ENCODE assay signal across 10 mouse cellular contexts in genomic region chr2:119379455-119379854, GRCm38 (mm10). TPM values are rescaled to one million over a fixed set of nuclear protein-coding genes. Genes with fewer than 3 reads are reported as not detected.
"Had no signal": no experiment of that assay in that cellular context is flagged by ENCODE, and none has a peak within 500 bp of the region (broad histone marks: within the 10 kb centered on the region; RNA-seq: fewer than 3 reads in every experiment).

No protein-coding gene starts in this region.

- DNase-seq: liver, postnatal 0 days; lung, adult 2 months; lung, postnatal 14 days; lung, postnatal 36 days; right cerebral cortex, postnatal 14 days; thymus, adult 2 months; thymus, postnatal 14 days; thymus, postnatal 36 days had no signal

RNA-seq across cellular contexts. Expression of gene Chac1, which starts 28.4 kb away (rescaled TPM):
- total RNA-seq: monocyte, adult 5-6 weeks had no signal

RNA-seq across cellular contexts. Expression of gene Dll4, which starts 53.9 kb away (rescaled TPM):
- total RNA-seq: monocyte, adult 5-6 weeks; neutrophil, adult 5-6 weeks had no signal
